Mouse (Mus musculus): ENCODE measurements at regions not wholly inside any gene's neighbourhood (a gene's known extent, or its start where the extent isn't known, plus 50 kb on each side); places are given as distances from the start of the nearest gene placed in this dataset.

DNA sequence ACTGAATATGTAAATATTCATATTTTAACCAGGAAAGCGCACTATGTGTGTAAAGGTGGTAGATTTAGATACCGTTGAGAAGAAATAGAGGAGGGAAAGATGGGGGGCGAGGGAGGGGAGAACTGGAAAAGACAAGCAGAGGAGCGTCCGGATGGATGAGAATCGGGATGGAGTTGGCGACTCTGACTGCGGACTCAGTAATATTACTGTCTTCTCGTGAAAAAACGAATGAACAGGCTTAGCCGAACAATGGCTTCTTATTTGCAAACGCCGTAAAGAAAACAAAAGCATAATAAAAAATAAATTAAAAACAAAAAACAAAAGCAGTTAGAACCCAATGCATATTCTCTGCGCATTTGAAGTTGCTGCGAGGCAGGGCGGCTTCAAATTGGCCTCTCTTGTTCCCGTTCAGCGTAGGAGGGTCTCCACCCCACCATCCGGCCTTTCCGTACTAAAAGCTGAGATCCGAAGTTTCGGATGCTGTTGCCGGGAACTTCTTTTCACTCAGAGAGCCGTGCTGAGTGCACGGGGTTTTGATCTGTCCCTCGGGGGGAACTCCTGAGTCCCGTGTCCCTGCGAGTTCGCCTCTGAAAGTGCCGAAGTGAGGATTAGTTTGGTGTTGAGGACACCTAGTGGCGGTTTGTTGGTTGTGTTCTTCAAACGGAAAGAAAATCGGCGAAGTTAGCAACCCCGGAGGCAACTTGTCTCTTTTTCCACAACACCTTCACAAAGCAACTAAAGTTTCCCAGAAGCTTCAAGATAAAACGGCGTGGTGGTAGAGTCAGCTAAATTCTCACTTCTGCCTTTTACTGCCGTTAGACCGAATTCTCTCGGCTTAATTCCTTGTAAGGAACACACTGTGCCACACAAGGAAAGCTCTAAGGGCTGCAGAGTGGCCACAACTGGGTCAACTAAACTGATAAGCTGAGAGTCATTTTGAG, 154.7 kb upstream of the Dmrta1 start (continued):
- no peak for TF ChIP-seq ZMIZ1 (IDR thresholded peaks at IDR 0.05; ENCODE audit: low read depth, low read length)
- TF ChIP-seq EP300 (IDR thresholded peaks at IDR 0.05; ENCODE audit: low read length): peak; percentile 84
- no peak for TF ChIP-seq E2F4 (IDR thresholded peaks at IDR 0.05; ENCODE audit: insufficient replicate concordance, low read depth, low read length)
- TF ChIP-seq SIN3A (IDR thresholded peaks at IDR 0.05; ENCODE audit: low read length): peak; percentile 92
- peak; percentile 9; the same call in 1 of the 2 replicates for TF ChIP-seq CHD1 (IDR thresholded peaks at IDR 0.05; ENCODE audit: low read depth, low read length)
- TF ChIP-seq JUN (IDR thresholded peaks at IDR 0.05; ENCODE audit: insufficient read depth, low read depth, low read length): peak; percentile 41
- TF ChIP-seq IRF4 (IDR thresholded peaks at IDR 0.05; ENCODE audit: low read depth, low read length): peak; percentile 88
- no peak for TF ChIP-seq ZKSCAN1 (IDR thresholded peaks at IDR 0.05; ENCODE audit: borderline replicate concordance, low read depth, low read length)
- TF ChIP-seq BHLHE40 (IDR thresholded peaks at IDR 0.05; ENCODE audit: low read depth, low read length): peak; percentile 98
- TF ChIP-seq MXI1 (IDR thresholded peaks at IDR 0.05; ENCODE audit: low read depth, low read length): peak; percentile 67; the same call in 1 of the 2 replicates
- TF ChIP-seq TBP (conservative IDR thresholded peaks at IDR 0.05; ENCODE audit: low read depth, low read length): peak; percentile 63
- 0 out of 2 replicates have a peak, but pooled peaks have one; percentile 39 for TF ChIP-seq KAT2A (IDR thresholded peaks at IDR 0.05; ENCODE audit: insufficient replicate concordance, low read length)
- TF ChIP-seq NRF1 (IDR thresholded peaks at IDR 0.05; ENCODE audit: low read depth, low read length): peak; percentile 35; the same call in 1 of the 2 replicates
- TF ChIP-seq POLR2A (IDR thresholded peaks at IDR 0.05; ENCODE audit: low read depth, low read length): peak; percentile 63
- TF ChIP-seq RCOR1 (conservative IDR thresholded peaks at IDR 0.05; ENCODE audit: low read depth, low read length): peak; percentile 54; the same call in 1 of the 2 replicates
- no peak; the same call in 1 of the 2 replicates for TF ChIP-seq POLR2AphosphoS2 (IDR thresholded peaks at IDR 0.05; ENCODE audit: low read depth, low read length)
- no peak for TF ChIP-seq HCFC1 (IDR thresholded peaks at IDR 0.05; ENCODE audit: low read depth, low read length)
- peak; percentile 14 to 92; a peak in 2 of 4 replicates for TF ChIP-seq CTCF (conservative IDR thresholded peaks at IDR 0.05 in 1 of 2, IDR thresholded peaks at IDR 0.05 in 1 of 2; ENCODE audit: low read depth in 2 of 2, low read length in 2 of 2)
- TF ChIP-seq USF1 (IDR thresholded peaks at IDR 0.05; ENCODE audit: low read depth, low read length): no peak

DNA sequence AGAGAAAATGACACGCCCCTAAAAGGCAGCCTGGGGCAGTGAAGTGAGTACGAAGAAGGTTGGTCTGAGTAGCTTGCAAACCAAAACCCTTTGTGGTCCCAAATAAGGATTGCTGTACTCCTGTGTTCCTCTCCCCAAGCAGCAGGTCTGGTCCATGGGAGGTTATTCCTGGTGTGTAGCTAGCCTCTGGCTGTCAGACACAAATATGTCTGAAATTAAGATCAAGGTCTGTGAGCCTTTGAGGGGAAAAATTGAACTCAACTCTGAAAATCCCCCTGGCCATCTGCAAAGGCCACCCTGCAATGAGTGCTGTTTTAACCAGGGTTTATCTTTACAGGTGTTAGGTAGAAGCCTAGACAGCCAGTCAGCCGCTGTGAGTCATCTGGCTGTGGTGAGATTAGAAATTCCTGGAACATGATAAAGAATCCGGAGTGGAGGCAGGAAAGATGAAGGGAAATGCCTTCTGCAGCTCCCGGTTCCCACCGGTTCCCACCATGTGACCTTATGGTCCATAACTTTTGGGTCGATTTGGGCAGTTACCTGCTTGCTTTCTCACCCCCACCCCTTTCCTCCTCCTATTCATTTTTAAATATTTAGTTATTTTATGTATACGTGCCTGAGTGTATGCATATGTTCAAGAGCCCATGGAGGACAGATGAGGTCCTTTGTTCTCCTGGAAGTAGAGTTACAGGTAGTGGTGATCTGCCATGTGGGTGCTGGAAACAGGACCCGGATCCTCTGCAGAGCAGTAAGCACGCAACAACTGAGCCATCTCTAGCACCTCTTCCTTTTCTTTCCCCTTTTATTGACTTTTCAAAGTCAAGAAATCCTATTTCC, 155.6 kb upstream of the Dmrta1 start:
- peak overlapping the region; percentile 50 to 55 (median 54) for H3K4me3 ChIP-seq (replicated peaks in 1 of 3; ENCODE audit: low read depth in 2 of 3, low read length in 2 of 3, poor library complexity in 1 of 3)

More for the DNA sequence above, 155.6 kb upstream of the Dmrta1 start:
- Histone ChIP-seq H3K9me3 (replicated peaks; ENCODE audit: low read length) (no peaks in the 10 kb centered on the region), H3K79me2 (replicated peaks; ENCODE audit: control insufficient read depth, extremely low read depth, insufficient read depth, poor library complexity, severe bottlenecking) (no peaks in the 10 kb centered on the region), H3K36me3 (replicated peaks in 1 of 2; ENCODE audit: control insufficient read depth in 1 of 2, insufficient read depth in 1 of 2, low read length in 1 of 2) (no peaks in the 10 kb centered on the region), H3K27ac (ENCODE audit: insufficient read depth, low read depth) (peak overlapping the region; percentile 86), H3K4me2 (ENCODE audit: insufficient read depth, low read depth, poor library complexity, severe bottlenecking) (peak overlapping the region; percentile 76), H3K9ac (ENCODE audit: insufficient read depth, low read depth) (peak overlapping the region; percentile 86), H3K27me3 (replicated peaks) (no peaks in the 10 kb centered on the region), H3K4me1 (ENCODE audit: control insufficient read depth in 1 of 2, insufficient read depth in 2 of 2) (peaks cover 10 to 62% of the 10 kb centered on the region in 2 experiments; a peak in 3 of 4 replicates)
- DNase-seq (ENCODE audit: extremely low read depth): peak; percentile 65
- dilution Hi-C loops (cut with MboI; ENCODE audit: extremely low pct_ligation_motif_present, extremely low pct_unique_long_range_greater_than_20kb, low sequenced_read_pairs) (no loop called here), in situ Hi-C loops (cut with MboI; ENCODE audit: low pct_ligation_motif_present, low pct_unique_long_range_greater_than_20kb, low sequenced_read_pairs) (loop anchor here (10.0 kb wide), 2 partner anchors 119 to 589 kb away; no protein-coding TSS in a partner anchor)
- TF ChIP-seq ETS1 (conservative IDR thresholded peaks at IDR 0.05; ENCODE audit: low read depth, low read length) (peak; percentile 68), MXI1 (IDR thresholded peaks at IDR 0.05; ENCODE audit: low read depth, low read length) (peak; percentile 65; the same call in 1 of the 2 replicates), TCF12 (IDR thresholded peaks at IDR 0.05; ENCODE audit: low read depth, low read length) (peak; percentile 45), IRF4 (IDR thresholded peaks at IDR 0.05; ENCODE audit: low read depth, low read length) (0 out of 2 replicates have a peak, but pooled peaks have one; percentile 7), BHLHE40 (IDR thresholded peaks at IDR 0.05; ENCODE audit: low read depth, low read length) (no peak; the same call in 1 of the 2 replicates), USF1 (IDR thresholded peaks at IDR 0.05; ENCODE audit: low read depth, low read length) (peak; percentile 10; the same call in 1 of the 2 replicates), CHD1 (IDR thresholded peaks at IDR 0.05; ENCODE audit: low read depth, low read length) (peak; percentile 53; the same call in 1 of the 2 replicates), E2F4 (IDR thresholded peaks at IDR 0.05; ENCODE audit: insufficient replicate concordance, low read depth, low read length) (no peak), TBP (conservative IDR thresholded peaks at IDR 0.05; ENCODE audit: low read depth, low read length) (peak; percentile 51; the same call in 1 of the 2 replicates), JUN (IDR thresholded peaks at IDR 0.05; ENCODE audit: insufficient read depth, low read depth, low read length) (no peak), EP300 (IDR thresholded peaks at IDR 0.05; ENCODE audit: low read length) (peak; percentile 69), POLR2A (IDR thresholded peaks at IDR 0.05; ENCODE audit: low read depth, low read length) (peak; percentile 53), ZMIZ1 (IDR thresholded peaks at IDR 0.05; ENCODE audit: low read depth, low read length) (0 out of 2 replicates have a peak, but pooled peaks have one; percentile 19), MEF2A (IDR thresholded peaks at IDR 0.05; ENCODE audit: borderline replicate concordance, low read depth, low read length) (peak; percentile 68; the same call in 1 of the 2 replicates), SMC3 (IDR thresholded peaks at IDR 0.05; ENCODE audit: low read depth, low read length) (peak; percentile 9; the same call in 1 of the 2 replicates), MAZ (IDR thresholded peaks at IDR 0.05; ENCODE audit: low read depth, low read length) (peak; percentile 30; the same call in 1 of the 2 replicates), MYC (IDR thresholded peaks at IDR 0.05; ENCODE audit: low read depth, low read length) (peak; percentile 59; the same call in 1 of the 2 replicates), ZC3H11A (IDR thresholded peaks at IDR 0.05; ENCODE audit: low read depth, low read length) (no peak), MAX (IDR thresholded peaks at IDR 0.05; ENCODE audit: low read length) (peak; percentile 48), ZKSCAN1 (IDR thresholded peaks at IDR 0.05; ENCODE audit: borderline replicate concordance, low read depth, low read length) (no peak)
